Comparison of ENCODE assay signal across 13 mouse cellular contexts in the genomic region with DNA sequence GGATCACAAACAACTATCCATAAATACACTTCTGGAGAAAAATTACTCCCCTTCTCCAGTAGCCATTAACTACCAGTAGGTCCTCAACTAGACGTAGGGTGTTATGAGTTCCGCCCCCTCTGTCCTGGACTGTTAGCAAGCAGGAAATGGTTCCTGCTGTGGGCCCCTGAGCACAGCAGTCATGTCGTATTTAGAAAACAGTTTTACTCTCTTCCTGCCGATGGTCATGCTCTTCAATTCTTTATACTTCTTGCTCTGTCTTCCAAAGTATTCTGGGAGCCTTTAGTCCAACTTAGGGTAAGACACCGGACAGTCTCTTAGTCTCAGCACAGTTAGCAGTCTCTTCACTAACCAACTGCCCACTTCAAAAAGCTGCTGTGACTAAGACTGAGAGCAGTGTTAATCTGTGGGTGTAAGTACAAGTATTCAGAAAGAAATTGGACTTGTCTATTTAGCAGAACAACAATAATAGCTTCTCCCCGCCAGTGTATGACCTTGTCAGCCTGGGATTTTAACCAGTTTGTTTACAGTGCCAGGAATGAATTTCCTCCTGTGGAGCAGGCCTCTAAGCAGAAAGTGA. TPM values are rescaled to one million over a fixed set of nuclear protein-coding genes. Genes with fewer than 3 reads are reported as not detected.
A peak's percentile ranks its signal among the peaks of the same experiment; 100 is the strongest.
DNase-seq lines count a peak whose midpoint lies in the region; ATAC-seq and TF ChIP-seq lines count a peak whose summit lies in the region.
"Had no signal": no experiment of that assay in that cellular context is flagged by ENCODE, and none has a peak within 500 bp of the region (broad histone marks: within the 10 kb centered on the region; RNA-seq: fewer than 3 reads in every experiment).

No protein-coding gene starts in this region.

- no peak overlapping the region for H3K4me3 ChIP-seq in heart, embryonic 15.5 days
- H3K4me3 ChIP-seq in lung, embryonic 16.5 days (ENCODE audit: low read length), result no peak overlapping the region
- no peak overlapping the region for H3K4me3 ChIP-seq in CH12.LX (replicated peaks in 1 of 3; ENCODE audit: low read depth in 2 of 3, low read length in 2 of 3, poor library complexity in 1 of 3)
- H3K4me3 ChIP-seq in olfactory bulb, adult 2 months (ENCODE audit: insufficient read depth, low read depth, low read length), result no peak overlapping the region
- H3K4me3 ChIP-seq: hindbrain, embryonic 15.5 days; limb, embryonic 13.5 days had no signal

- TF ChIP-seq POLR2A in CH12.LX (IDR thresholded peaks at IDR 0.05; ENCODE audit: low read depth, low read length), result no peak
- TF ChIP-seq POLR2A in olfactory bulb, adult 2 months (IDR thresholded peaks at IDR 0.05; ENCODE audit: insufficient read depth, low read depth, low read length), result no peak

- dilution Hi-C loops in CH12.LX (cut with MboI; ENCODE audit: extremely low pct_ligation_motif_present, extremely low pct_unique_long_range_greater_than_20kb, low sequenced_read_pairs), result no loop called here

- peaks cover 56% of the 10 kb centered on the region for H3K36me3 ChIP-seq in heart, embryonic 15.5 days
- H3K36me3 ChIP-seq in lung, embryonic 16.5 days (ENCODE audit: control insufficient read depth, insufficient read depth, low read length), result peaks cover 42% of the 10 kb centered on the region
- H3K36me3 ChIP-seq in CH12.LX (replicated peaks in 1 of 2; ENCODE audit: control insufficient read depth in 1 of 2, insufficient read depth in 1 of 2, low read length in 1 of 2), result peaks cover 58 to 92% of the 10 kb centered on the region in 2 experiments

- no peaks in the 10 kb centered on the region for H3K27me3 ChIP-seq in heart, embryonic 15.5 days
- no peaks in the 10 kb centered on the region for H3K27me3 ChIP-seq in lung, embryonic 16.5 days (ENCODE audit: control insufficient read depth, insufficient read depth, low read depth, low read length)
- H3K27me3 ChIP-seq in CH12.LX (replicated peaks), result no peaks in the 10 kb centered on the region
- H3K27me3 ChIP-seq: hindbrain, embryonic 15.5 days; limb, embryonic 13.5 days had no signal

- in situ Hi-C loops in CH12.LX (cut with MboI; ENCODE audit: low pct_ligation_motif_present, low pct_unique_long_range_greater_than_20kb, low sequenced_read_pairs), result no loop called here

- no peak for TF ChIP-seq EP300 in CH12.LX (IDR thresholded peaks at IDR 0.05; ENCODE audit: low read length)

- no peaks in the 10 kb centered on the region for H3K9me3 ChIP-seq in heart, embryonic 15.5 days (replicated peaks)
- no peaks in the 10 kb centered on the region for H3K9me3 ChIP-seq in lung, embryonic 16.5 days (ENCODE audit: control insufficient read depth, low read length)
- no peaks in the 10 kb centered on the region for H3K9me3 ChIP-seq in CH12.LX (replicated peaks; ENCODE audit: low read length)
- H3K9me3 ChIP-seq: hindbrain, embryonic 15.5 days; limb, embryonic 13.5 days had no signal

- peaks cover 5% of the 10 kb centered on the region for H3K4me1 ChIP-seq in heart, embryonic 15.5 days (replicated peaks)
- 0 out of 2 replicates have a peak, but pooled peaks cover 2% of the 10 kb centered on the region for H3K4me1 ChIP-seq in lung, embryonic 16.5 days (replicated peaks; ENCODE audit: control insufficient read depth, insufficient read depth, low read length)
- H3K4me1 ChIP-seq in CH12.LX (ENCODE audit: control insufficient read depth in 1 of 2, insufficient read depth in 2 of 2), result peaks cover 19 to 43% of the 10 kb centered on the region in 2 experiments
- peaks cover 22% of the 10 kb centered on the region for H3K4me1 ChIP-seq in olfactory bulb, adult 2 months (ENCODE audit: control insufficient read depth, insufficient read depth, low read length)
- H3K4me1 ChIP-seq: hindbrain, embryonic 15.5 days; limb, embryonic 13.5 days had no signal

- WGBS in heart, embryonic 15.5 days, result 61% methylated on average over 6 of the region's 6 CpGs
- 60% methylated on average over 6 of the region's 6 CpGs for WGBS in lung, embryonic 16.5 days
- 57% methylated on average over 6 of the region's 6 CpGs for WGBS in olfactory bulb, adult 2 months

- no peak for DNase-seq in heart, postnatal 36 days
- no peak for DNase-seq in lung, postnatal 4 days
- DNase-seq in CH12.LX (ENCODE audit: extremely low read depth), result no peak
- no peak for DNase-seq in embryo, embryonic 11 days
- DNase-seq in kidney, postnatal 25 days, result no peak
- DNase-seq: cerebellum, postnatal 36 days; midbrain, embryonic 14.5 days; spleen, adult 18-20 months had no signal

- no peak for ATAC-seq in heart, embryonic 15.5 days (replicated peaks; ENCODE audit: insufficient number of reproducible peaks, insufficient read depth, low FRiP score, low read depth)
- no peak for ATAC-seq in lung, embryonic 16.5 days (ENCODE audit: low read depth)

- no peak for TF ChIP-seq RAD21 in CH12.LX (IDR thresholded peaks at IDR 0.05; ENCODE audit: low read depth, low read length)

- H3K79me2 ChIP-seq in CH12.LX (replicated peaks; ENCODE audit: control insufficient read depth, extremely low read depth, insufficient read depth, poor library complexity, severe bottlenecking), result no peaks in the 10 kb centered on the region

- intact Hi-C loops in heart, postnatal 36 days (cut with DNase I), result loop anchor here (5.0 kb wide), 1 partner anchor 95 kb away; no protein-coding TSS in a partner anchor

- H3K9ac ChIP-seq in heart, embryonic 15.5 days, result no peak overlapping the region
- H3K9ac ChIP-seq in lung, embryonic 16.5 days (ENCODE audit: low read length), result no peak overlapping the region
- peak overlapping the region; percentile 23 for H3K9ac ChIP-seq in CH12.LX (ENCODE audit: insufficient read depth, low read depth)
- H3K9ac ChIP-seq: hindbrain, embryonic 15.5 days; limb, embryonic 13.5 days had no signal

- no peak for TF ChIP-seq CTCF in CH12.LX (conservative IDR thresholded peaks at IDR 0.05 in 1 of 2, IDR thresholded peaks at IDR 0.05 in 1 of 2; ENCODE audit: low read depth in 2 of 2, low read length in 2 of 2)
- no peak for TF ChIP-seq CTCF in olfactory bulb, adult 2 months (IDR thresholded peaks at IDR 0.05; ENCODE audit: insufficient read depth, low read depth, low read length)

- H3K27ac ChIP-seq in heart, embryonic 15.5 days, result peak overlapping the region; percentile 29
- H3K27ac ChIP-seq in lung, embryonic 16.5 days (ENCODE audit: low read length), result peak overlapping the region; percentile 77
- H3K27ac ChIP-seq in CH12.LX (ENCODE audit: insufficient read depth, low read depth), result peak overlapping the region; percentile 51; the same call in 1 of the 2 replicates
- peak overlapping the region; percentile 45; the same call in 1 of the 2 replicates for H3K27ac ChIP-seq in olfactory bulb, adult 2 months (ENCODE audit: insufficient read depth, low read depth, low read length)
- H3K27ac ChIP-seq: hindbrain, embryonic 15.5 days; limb, embryonic 13.5 days had no signal

- H3K4me2 ChIP-seq in heart, embryonic 15.5 days, result no peak overlapping the region
- 0 out of 2 replicates have a peak overlapping the region, but pooled peaks have one; percentile 8 for H3K4me2 ChIP-seq in lung, embryonic 16.5 days (ENCODE audit: low read depth, low read length)
- H3K4me2 ChIP-seq in CH12.LX (ENCODE audit: insufficient read depth, low read depth, poor library complexity, severe bottlenecking), result peak overlapping the region; percentile 54; the same call in 1 of the 2 replicates
- H3K4me2 ChIP-seq: hindbrain, embryonic 15.5 days; limb, embryonic 13.5 days had no signal

TF ChIP-seq in CH12.LX, 34 proteins besides CTCF, POLR2A, EP300 and RAD21:
- TF ChIP-seq USF1 (IDR thresholded peaks at IDR 0.05; ENCODE audit: low read depth, low read length) (no peak), IRF4 (IDR thresholded peaks at IDR 0.05; ENCODE audit: low read depth, low read length) (peak; percentile 7; the same call in 1 of the 2 replicates), GABPA (IDR thresholded peaks at IDR 0.05; ENCODE audit: insufficient replicate concordance, low read depth, low read length) (no peak), ELF1 (IDR thresholded peaks at IDR 0.05; ENCODE audit: low read depth, low read length) (0 out of 2 replicates have a peak, but pooled peaks have one; percentile 21), MXI1 (IDR thresholded peaks at IDR 0.05; ENCODE audit: low read depth, low read length) (0 out of 2 replicates have a peak, but pooled peaks have one; percentile 13)

RNA-seq across cellular contexts. Expression of a gene that starts 47.3 kb away (rescaled TPM):
- polyA plus RNA-seq in heart, embryonic 15.5 days (2015; fragmentation: Nextera tagmentation; extraction: Ambion mirVana), result 26.7 and 29.1 TPM in 2 replicates
- 10 to 100 TPM; 14.3 to 15.8 TPM for total RNA-seq in heart, postnatal 36 days (2021)
- polyA plus RNA-seq in lung, embryonic 16.5 days (2015; fragmentation: Nextera tagmentation; extraction: Ambion mirVana), result 4.3 and 4.4 TPM in 2 replicates
- 0.21 and 0.47 TPM in 2 replicates for total RNA-seq in CH12.LX (2012; rRNA removed)
- total RNA-seq in CH12.LX (2014; rRNA removed), result 0.07 and 0.21 TPM in 2 replicates
- 0.07 TPM in 1 of 2 replicates, not detected in the other for polyA plus RNA-seq in CH12.LX (2012; ENCODE audit: insufficient read length, low read depth)
- polyA plus RNA-seq in olfactory bulb, adult 2 months (2012; ENCODE audit: insufficient read depth, insufficient read length, low replicate concordance, missing spikeins), result not detected in 2 replicates

RNA-seq across cellular contexts. Expression of a gene that starts 58.0 kb away (rescaled TPM):
- 15.9 and 16.1 TPM in 2 replicates for polyA plus RNA-seq in heart, embryonic 15.5 days (2015; fragmentation: Nextera tagmentation; extraction: Ambion mirVana)
- total RNA-seq in heart, postnatal 36 days (2021), result 10 to 100 TPM; 24.7 to 32.1 TPM
- 3.6 and 3.9 TPM in 2 replicates for polyA plus RNA-seq in lung, embryonic 16.5 days (2015; fragmentation: Nextera tagmentation; extraction: Ambion mirVana)
- total RNA-seq in CH12.LX (2012; rRNA removed), result 0.13 and 0.25 TPM in 2 replicates
- 0.19 TPM in 1 of 2 replicates, not detected in the other for total RNA-seq in CH12.LX (2014; rRNA removed)
- not detected in 2 replicates for polyA plus RNA-seq in CH12.LX (2012; ENCODE audit: insufficient read length, low read depth)
- not detected in 2 replicates for polyA plus RNA-seq in olfactory bulb, adult 2 months (2012; ENCODE audit: insufficient read depth, insufficient read length, low replicate concordance, missing spikeins)
